Mouse (Mus musculus): Measurements from ENCODE around the gene Mttp.
"Not testable (repeated sequence)": the region's sequence is repeated elsewhere in the genome, so short reads cannot be mapped to it uniquely, and the experiment has no call there.

Gene Mttp

DNA sequence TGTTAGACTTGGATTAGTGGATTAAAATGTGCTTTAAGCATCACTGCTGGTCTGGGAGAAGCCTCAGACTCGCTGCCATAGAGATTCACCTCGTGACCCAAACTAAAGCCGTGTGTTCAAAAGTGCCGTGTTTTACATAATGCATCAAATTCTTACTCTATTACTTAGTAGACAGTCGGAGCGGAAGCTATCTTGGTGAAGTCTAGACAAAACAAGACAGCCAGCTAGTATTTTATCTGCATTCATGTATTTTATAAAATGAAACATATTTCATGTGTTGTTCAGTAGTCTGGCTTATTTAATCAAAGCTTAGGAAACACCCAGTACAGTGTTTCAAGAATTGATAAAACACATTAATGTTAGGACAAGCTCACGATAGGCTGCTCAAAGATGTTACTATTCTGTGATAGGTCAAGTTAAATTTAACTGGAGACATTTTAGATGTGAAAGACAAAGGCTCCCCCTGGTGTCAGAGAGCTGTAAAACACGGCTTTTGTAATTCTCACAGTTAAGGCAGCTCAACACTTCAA lies at the start of gene Mttp:
Gene Mttp (minus strand): TSS at position 327 of the 530 bp plus-strand sequence.
- peak; percentile 58 for DNase-seq (ENCODE audit: low spot score)

DNA sequence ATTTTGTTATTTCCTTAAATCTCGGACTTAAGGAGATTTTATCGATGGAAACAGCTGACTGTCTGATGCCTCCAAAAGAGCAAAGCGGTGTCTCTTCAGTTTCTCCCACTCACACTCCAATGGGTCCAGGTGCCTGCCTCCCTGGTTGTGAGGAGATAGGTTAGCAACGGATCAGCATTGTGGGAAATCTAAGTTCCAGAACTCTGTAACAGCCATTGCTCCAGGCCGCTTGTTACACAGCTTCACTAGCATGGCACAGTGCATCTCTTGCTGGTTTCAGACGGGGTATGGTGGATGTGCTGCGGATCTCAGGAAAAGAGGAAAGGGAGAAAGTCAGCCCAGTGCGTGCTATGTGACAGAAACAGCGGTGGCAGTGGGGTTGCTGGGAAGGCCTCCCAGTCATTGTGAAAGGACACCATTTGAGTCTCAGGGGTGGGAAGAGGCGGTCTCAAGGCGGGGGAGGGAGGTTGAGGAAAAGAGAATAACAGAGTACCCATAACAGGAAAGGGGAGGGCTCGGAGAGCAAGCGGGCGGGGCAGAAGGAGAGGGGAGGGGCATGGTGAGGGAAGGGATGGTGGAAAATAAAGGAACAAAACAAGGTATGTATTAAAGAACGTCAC lies 49.0 kb upstream of the Mttp start, which contains the start of gene 4930579F01Rik:
Gene 4930579F01Rik (minus strand): TSS at position 143 of the 620 bp plus-strand sequence.
- DNase-seq (ENCODE audit: low spot score): no peak

DNA sequence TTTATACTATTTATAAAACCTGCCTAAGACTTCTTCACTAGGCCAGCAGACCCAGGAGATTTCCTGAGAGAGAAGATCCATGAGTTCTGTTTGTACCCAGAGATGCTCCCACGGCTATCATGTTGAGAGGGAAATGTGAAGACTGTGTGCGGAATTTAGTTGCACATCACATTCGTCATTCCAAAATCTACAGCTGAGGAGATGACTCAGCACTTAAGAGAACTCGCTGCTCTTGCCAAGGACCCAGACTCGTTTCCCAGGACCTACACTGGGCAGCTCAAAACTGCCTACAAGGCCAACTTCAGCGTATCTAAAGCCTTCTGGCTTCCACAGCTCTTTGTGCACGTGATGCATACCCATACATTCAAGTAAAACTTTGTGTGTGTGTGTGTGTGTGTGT lies 47.5 kb upstream of the Mttp start:
- no peak for DNase-seq (ENCODE audit: low spot score)

DNA sequence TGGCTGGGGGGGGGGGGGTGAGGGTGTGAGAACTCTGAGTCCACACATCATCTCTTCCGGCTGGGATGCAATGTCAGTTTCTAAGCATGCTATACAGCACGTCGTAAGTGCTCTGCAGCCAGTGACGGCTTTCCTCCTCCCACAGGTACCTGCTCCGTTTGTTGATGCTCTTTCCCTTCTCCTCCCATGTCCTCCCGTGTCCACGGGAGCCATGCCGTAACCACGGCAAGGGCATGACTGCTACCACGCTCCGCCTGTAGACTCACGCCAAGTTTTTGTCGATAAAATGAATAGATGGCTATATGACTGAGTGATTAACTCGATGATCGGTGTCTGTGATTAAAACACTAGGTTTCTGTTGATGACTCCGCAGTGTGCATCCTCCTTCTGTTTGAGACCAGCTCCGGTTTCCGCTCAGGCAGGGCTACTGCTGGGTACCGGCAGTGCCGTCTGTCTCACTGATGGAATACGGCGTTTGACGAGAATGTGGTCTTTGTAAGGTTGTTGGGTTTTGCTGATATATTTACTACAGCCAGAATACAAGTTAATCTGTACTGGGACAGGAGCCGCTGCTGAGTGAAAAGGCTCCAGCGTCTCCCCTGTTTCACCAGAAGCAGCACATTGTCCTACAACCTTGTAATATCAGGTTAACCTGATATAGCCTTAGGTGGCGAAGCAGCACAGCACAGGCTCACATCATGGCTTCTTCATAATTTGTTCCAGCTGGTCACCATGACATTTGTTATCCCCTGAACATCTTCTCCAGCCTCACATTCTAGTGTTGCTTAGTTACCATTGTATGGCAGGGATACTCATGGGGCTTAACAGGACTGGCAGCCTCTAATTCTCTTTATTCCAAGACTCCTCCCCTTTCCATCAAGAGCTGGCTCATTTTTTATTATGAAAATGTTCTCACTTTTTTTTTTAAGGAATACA lies 41.5 kb upstream of the Mttp start:
- DNase-seq (ENCODE audit: low spot score): no peak

DNA sequence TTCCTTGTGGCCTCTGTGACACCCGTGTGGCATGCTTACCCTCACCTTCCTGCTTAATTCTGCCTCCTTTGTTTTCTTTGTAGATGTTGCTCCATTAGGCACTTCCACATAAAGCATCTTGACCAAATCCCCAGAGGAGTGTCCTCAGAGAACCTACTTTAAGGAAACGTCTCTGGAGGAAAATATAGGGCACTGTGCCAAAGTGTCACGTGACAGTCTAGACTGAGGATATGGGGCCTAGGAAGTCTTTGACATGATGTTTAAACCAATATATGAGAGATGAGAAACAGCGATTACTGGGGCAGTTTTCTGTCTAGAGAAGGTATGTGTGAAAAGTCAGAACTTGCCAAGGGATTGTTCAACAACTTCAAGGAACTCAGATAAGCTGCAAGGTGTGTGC lies 40.5 kb upstream of the Mttp start:
- DNase-seq (ENCODE audit: low spot score): no peak

DNA sequence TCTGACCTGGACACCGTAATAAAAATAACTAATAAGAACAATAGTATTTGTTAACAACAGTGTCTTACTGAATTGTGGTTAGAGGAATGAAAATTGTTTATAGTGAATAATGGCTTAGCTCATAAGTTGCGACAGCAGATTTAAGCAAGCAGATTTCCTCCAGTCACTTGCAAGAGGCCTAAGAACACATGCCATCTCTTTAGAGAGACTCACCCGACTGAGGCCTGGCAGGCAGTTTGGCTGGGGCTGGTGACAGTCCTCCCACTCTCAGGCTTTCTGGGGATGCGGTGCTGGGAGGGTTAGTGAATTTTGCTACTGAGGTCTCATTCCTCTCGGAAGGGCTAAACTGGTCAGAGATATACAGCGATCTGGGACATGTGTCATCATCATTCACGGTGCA lies 38.6 kb upstream of the Mttp start:
- no peak for DNase-seq (ENCODE audit: low spot score)

DNA sequence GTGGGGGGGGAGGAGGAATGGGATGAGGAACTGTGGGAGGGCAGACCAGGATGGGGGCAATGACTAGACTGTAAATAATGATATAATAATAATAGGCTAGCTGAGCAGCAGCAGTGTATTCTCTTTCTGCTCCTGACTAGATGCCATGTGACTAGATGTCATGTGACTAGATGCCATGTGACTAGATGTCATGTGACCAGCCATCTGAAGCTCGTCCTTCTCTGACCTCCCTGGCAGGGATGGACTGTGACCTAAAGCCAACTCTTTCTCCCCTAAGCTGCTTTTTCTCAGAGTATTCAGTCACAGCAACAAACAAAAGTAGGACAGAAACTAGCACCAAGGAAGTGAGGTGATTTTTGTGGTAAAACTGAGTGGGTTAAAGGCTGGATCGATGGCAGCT lies 37.3 kb upstream of the Mttp start:
- no peak for DNase-seq (ENCODE audit: low spot score)

DNA sequence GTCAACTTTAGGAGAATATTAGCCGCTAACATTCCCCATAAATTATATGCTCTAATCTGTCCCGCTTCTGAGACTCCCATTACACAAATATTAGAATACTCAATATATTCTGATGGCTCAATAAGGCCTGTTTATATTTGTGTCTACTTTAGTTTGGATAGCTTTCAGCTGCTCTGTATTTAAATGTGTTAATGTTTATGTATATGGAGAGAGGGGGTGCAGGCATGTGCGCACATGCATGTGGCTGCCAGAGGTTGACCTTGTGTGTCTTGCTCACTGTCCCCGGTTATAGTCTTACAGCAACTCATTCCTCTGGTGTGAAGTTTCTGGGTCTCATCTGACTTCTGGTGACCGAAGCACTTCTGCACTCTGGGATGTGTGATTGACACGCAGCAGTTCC lies 30.8 kb upstream of the Mttp start:
- DNase-seq (ENCODE audit: low spot score): no peak

DNA sequence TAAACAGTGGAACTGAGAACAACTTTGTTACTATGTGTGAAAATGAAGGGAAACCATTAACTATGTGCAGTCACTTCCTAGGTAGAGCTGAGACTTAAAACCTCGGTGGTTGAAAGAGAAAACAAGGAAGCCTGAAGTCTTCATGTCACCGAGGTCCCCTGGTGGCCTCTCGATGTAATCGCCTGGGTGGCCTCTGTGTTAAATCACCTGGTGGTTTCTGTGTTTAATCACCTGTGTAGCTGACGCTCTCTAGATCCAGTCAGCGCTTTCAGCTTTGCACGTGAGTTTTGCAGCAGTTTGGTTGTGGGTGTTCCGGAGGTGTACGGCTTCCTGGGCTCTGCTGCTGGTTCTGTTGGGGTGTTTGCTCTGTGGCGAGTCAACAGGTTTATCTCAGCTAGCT lies 28.5 kb upstream of the Mttp start:
- DNase-seq (ENCODE audit: low spot score): no peak

DNA sequence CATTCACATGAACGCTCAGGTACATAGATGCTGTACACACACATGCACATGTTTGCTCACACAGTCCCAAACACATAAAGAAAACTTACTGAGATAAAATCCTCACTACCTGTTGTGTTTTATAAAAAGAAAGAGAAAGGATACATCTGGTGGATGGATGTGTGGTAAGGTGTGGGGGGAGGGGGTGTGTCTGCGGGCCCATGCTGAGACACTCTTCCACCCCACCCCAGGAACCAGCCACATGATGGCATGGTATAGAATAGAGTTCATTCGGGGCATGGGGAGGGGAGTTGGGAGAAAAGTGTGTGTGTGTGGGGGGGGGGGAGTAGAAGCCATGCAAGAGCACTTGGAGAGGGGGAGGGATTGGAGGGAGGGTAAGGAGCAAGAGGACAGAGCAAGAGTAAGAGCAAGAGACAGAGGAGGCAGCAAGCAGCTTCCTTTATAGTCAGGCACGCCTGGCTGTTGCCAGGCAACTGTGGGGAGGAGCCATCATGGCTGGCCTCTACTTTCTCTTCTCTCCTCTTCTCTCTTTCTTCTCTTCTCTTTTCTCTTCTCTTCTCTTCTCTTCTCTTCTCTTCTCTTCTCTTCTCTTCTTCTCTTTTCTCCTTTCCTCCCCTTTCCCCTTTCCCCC lies 17.9 kb upstream of the Mttp start:
- DNase-seq (ENCODE audit: low spot score): no peak

DNA sequence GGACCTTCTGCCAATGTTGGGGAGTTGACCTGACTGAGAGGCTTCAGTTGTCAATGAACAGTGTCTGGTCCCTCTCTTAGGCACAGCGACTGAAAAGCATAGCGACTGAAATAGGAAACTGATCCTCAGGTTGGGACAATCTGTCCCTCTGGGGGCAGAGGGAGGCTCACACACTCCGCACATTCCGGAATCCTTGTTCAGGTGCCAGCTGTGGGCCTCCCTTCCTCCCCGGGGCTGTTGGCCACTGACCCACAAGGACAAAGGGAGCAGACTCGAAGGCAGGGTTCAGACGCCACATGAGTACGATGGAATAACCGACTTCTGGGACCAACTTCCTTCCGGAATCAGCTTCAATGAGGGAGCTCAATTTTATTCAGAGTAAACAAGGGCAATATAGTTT lies 16.9 kb upstream of the Mttp start:
- DNase-seq (ENCODE audit: low spot score): no peak

DNA sequence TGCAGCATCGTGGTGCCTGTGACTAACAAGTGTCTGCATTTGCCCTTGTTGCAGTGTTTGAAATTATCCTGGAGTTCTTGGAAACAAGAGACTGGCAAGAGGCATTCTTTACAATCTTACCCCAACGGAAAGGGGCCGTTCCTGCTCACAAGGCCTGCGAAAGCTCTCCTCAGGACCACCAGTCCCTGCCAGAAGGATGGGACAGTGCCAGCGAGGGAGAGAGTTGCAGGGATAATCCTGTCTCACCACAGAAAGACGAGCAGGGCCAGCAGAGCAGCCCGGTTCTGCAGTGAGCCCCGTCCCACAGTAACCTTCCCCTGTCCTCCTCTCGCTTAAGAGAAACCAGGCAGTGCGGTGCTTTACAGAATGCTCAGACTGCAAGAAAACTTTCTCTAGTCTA lies 11.9 kb upstream of the Mttp start:
- DNase-seq (ENCODE audit: low spot score): no peak

DNA sequence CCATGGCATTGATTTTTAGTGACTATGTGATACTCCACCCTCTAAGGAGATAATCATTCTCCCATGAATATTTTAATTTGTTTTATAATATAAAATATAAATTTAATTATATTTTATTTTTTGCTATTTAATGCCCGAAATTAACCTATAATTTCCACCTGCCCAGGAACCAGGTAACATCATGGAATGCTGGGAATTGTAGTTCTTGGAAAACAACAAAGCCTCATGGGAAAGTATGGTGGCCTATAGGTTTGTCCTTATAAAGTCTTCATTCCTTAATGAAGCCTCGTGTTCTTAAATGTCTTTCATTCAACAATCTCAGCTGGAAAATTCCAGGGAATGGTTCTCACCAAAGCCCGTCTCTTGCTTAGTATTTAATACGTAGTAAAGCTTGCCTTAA lies 10.3 kb upstream of the Mttp start:
- no peak for DNase-seq (ENCODE audit: low spot score)

DNA sequence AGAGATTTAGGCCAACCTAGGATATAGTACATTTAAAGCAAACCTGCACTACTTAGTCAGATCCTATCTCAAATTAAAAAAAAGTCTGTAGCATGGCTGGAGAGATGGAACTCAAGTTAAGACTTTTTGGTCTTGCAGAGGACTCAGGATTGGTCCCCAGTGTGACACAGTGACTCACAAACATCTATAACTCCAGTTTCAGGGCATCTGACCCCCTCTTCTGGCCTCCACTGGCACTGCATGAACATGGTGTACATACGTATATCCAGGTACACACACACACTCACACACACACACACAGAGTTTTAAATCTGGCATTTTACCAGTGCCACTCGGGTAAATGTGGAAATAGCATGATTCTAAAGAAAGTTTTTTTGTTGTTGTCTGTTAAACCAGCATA lies 4.0 kb upstream of the Mttp start:
- no peak for DNase-seq (ENCODE audit: low spot score)

DNA sequence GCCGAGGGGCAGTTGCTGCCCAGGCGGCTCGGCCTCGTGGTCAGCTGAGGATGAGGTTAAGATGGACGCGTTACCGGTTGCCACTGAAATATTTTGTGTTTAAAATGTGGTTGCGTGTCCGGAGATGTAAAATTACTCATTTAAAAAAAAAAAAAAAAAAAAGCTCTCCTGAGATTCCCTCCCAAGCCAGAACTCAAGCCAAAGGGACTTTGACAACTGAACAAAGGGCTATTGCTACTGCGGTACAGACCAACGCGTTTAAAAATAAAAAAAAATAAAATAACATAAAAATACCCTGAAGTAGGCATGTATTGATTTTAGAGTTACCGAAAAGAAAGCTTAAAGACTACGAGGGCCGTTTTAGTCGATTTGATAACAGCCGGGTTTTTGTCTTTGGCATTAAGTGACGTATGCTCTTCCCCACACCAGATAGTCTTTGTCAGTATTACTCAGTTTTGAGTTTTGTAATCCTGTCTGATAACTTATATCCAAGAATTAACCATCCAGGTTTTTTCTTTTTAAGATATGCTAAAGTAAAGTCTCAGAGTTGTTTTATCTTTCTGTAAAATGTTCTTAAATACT lies 617 bp downstream of the Mttp start:
- DNase-seq (ENCODE audit: low spot score): no peak

DNA sequence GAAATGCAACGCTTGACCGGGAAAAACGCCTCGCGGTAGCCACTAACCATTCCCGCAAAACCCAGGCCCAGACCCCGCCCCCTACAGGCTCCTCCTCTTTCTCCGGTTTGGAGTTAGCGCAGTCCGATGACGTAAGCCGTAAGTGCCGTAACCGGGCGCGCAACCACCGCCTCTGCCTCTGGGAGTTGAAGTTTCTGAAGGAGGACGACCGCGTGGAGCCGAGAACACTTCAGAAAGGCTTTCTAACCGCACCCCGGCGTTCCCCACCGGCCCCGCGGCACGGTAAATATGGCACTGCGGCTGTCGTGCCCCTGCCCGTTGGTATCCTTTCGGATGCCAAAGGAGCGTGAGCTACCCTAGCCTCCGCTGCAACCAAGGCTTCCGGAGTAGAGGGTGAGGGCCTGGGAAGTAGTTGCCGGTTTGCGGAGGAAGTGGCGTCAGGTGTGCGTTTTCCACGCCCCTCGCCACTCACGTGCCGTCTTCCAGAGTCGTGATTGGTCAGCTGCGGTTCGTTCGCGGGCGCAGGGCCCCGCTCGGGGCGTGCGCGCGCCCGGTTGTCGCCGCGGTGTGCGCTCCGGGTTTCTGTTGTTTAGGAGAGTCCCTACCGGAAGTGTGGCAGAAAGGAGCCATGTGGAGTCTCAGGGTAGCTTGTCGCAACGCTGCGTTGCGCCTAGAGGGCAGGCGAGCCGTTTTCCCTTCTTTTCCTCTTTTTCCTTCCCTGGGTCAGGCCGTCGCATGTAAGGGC lies 1.3 kb downstream of the Mttp start, which contains the start of gene Trmt10a:
Gene Trmt10a (plus strand): TSS at position 134 of the 745 bp plus-strand sequence.
- peak; percentile 98 for DNase-seq (ENCODE audit: low spot score)

DNA sequence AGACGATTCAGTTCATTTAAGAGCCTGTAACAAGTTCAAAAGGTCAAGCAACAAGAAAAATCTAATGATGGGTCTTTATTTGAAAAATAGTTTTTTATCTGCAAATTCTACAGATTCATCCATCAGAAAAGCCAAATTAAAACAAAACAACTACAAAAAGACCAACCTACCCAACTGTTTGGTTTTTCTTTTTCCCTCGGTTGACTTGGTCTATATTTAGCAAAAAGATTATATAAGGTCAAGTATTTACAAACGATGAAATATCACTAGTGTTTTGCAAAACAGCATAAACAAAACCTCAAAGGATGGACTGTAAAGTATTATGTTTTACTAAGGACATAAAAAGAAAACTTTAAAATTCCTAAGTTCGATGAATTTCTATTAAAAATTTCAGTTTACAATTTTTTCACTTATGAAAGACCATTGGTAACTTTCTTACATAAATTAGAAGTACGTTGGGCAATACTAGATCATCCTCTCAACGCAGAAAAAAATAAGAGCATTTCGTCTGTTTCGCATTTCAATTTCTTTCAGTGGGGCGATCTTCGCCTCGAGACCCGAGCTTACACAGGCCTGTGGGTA lies 1.9 kb downstream of the Mttp start:
- no peak for DNase-seq (ENCODE audit: low spot score)

DNA sequence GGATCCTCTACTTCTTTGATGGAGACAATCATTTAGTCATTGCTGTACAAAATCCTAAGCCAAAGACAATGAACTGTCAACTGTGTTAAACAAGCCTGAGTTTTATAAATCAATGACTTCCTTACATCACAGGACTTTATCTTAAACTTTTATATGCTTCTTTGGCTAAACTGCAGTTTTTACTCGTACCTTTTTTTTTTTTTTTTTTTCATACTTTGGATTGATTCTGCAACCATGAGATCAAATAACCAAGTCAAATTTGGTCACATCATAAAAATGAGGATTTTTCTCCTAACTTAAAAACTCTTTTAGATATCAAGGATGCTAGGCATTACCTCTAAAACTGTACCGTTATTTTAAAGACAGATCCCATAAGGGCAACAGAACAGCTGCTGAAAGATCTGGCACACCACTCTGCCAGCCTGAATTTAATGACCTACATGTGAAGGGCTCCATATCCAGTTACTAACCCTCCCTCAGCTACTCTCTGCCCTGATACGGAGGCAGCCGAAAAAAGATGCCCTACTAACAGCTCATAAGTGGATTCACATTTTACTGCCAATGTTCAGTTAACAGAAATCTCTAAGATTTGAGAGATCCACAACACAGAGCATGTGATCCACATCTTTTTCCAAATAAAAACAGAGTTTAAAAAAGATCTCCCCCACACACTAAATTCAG lies 2.6 kb downstream of the Mttp start:
- no peak for DNase-seq (ENCODE audit: low spot score)

DNA sequence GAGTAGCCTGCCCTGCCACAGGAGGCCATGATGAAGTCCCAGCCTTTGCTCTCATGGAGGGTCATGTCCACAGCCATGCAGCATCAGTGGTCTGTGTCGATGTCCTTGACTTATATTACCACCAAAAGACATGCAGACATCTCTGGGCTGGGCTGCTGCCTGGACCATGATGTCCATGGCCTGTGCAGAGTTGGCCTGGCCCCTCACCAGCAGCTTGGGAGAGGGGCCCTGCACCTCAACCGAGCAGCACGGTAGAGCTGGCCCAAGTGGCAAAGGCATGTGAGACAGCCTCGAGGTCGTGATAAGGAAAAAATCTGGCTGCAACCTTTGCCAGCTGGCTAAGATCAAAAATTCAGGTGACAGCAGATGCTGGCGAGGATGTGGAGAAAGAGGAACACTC lies 5.1 kb downstream of the Mttp start:
- DNase-seq (ENCODE audit: low spot score): no peak

DNA sequence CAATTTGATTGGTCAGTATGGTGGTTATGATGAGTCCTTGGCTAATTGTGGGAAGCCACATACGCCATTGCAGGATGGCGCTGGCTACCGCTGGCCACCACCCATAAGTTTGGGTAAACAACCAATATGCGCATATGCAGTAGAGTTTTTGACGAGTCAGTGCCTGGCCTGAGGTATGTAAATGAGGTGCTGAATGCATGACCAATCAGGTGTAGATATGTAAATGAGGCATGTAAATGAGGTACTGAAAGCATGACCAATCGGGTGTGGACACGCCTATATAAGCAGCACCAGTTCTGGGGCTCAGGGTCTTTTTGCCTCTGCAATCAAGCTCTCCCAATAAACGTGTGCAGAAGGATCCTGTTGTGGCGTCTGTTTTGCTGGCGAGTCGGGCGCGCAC lies 6.6 kb downstream of the Mttp start:
- DNase-seq (ENCODE audit: low spot score): not testable (repeated sequence)

DNA sequence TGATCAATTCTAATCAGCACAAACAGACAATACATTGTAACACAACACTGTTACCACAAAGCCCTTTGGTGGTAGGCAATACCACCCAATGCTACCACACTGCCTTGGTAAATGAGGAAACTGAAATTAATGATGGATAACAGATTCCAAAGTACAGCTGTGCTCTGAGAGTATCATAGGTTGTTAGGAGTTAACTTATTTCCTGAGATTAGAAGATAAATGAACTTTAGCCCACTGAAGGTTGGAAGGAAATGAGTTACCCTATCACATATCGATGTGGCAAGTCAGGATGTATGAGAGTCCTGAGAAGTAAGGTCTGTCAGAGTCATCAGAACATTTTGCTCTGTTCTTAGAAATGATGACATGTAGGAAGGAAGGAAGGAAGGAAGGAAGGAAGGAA lies 10.2 kb downstream of the Mttp start:
- DNase-seq (ENCODE audit: low spot score): no peak
